Mouse (Mus musculus): ENCODE measurements around the gene Spint3. TPM values are rescaled to one million over a fixed set of nuclear protein-coding genes. Genes with fewer than 3 reads are reported as not detected.

Gene Spint3
- polyA plus RNA-seq, 1 experiment from 2014 or later: not detected

DNA sequence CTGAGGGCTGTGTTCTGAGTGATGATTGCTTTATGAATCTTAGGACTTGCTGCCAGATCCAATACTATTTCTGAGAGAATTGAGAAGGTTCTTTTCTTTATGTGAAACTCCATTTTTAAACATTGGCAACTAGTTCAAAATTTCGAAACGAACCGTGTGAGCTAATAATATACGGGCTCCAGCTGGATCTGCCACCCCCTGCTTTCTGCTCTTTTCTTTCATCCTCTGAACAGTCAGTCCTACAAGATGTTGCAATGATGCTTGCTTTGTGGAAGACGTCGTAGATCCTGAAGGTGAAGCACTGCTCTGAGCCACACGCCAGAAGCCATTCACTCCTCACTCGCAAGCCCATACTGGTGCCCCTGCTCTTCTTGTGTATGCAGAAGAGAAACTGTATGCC, 14.8 kb downstream of the Spint3 start:
- H3K9me3 ChIP-seq (ENCODE audit: control insufficient read depth): no peaks in the 10 kb centered on the region
- H3K36me3 ChIP-seq (ENCODE audit: control insufficient read depth, insufficient read depth): no peaks in the 10 kb centered on the region
- TF ChIP-seq CTCF (IDR thresholded peaks at IDR 0.05; ENCODE audit: low read depth): no peak
- H3K27me3 ChIP-seq (replicated peaks; ENCODE audit: control insufficient read depth, insufficient read depth, low read length): no peaks in the 10 kb centered on the region
- ATAC-seq: no peak
- no peak overlapping the region for H3K4me2 ChIP-seq (replicated peaks; ENCODE audit: low read depth)
- no peak overlapping the region for H3K4me3 ChIP-seq (ENCODE audit: low read depth, low read length)
- 75% methylated on average over 8 of the region's 8 CpGs for WGBS
- H3K9ac ChIP-seq (ENCODE audit: low read depth, low read length): no peak overlapping the region
- no peak overlapping the region for H3K27ac ChIP-seq (ENCODE audit: low read depth, low read length)
- no peaks in the 10 kb centered on the region for H3K4me1 ChIP-seq (replicated peaks; ENCODE audit: control insufficient read depth, insufficient read depth, low read length)

DNA sequence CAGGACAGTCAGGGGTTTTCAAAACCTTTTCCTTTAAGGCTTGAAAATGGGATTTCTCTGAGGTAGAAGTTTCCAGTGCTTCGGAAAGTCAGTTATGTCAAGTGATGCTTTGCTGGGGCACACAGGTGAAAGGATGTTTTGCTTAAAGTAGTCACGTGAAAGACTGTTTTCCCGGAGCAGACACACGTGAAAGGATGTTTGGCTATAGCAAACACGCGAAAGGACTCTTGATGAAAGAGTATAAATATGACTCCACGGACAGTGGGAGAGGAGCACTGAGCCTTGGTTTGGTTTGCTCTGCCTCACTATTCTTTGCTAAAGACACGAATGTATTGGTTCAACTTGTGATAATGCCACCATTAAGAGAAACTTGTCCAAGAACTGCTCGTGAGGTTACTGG, 21.8 kb downstream of the Spint3 start:
- H3K36me3 ChIP-seq (ENCODE audit: control insufficient read depth, insufficient read depth): no peaks in the 10 kb centered on the region
- no peaks in the 10 kb centered on the region for H3K4me1 ChIP-seq (replicated peaks; ENCODE audit: control insufficient read depth, insufficient read depth, low read length)
- no peak for ATAC-seq
- H3K9me3 ChIP-seq (ENCODE audit: control insufficient read depth): no peaks in the 10 kb centered on the region
- no peak overlapping the region for H3K4me2 ChIP-seq (replicated peaks; ENCODE audit: low read depth)
- H3K27ac ChIP-seq (ENCODE audit: low read depth, low read length): no peak overlapping the region
- no peak for TF ChIP-seq CTCF (IDR thresholded peaks at IDR 0.05; ENCODE audit: low read depth)
- H3K4me3 ChIP-seq (ENCODE audit: low read depth, low read length): no peak overlapping the region
- WGBS: 85% methylated on average over 9 of the region's 9 CpGs
- H3K27me3 ChIP-seq (replicated peaks; ENCODE audit: control insufficient read depth, insufficient read depth, low read length): no peaks in the 10 kb centered on the region
- H3K9ac ChIP-seq (ENCODE audit: low read depth, low read length): no peak overlapping the region

GRCm38 (mm10) chr2:164550895-164551269, 22.4 kb downstream of the Spint3 start:
- H3K4me3 ChIP-seq (ENCODE audit: low read depth, low read length): no peak overlapping the region
- no peaks in the 10 kb centered on the region for H3K4me1 ChIP-seq (replicated peaks; ENCODE audit: control insufficient read depth, insufficient read depth, low read length)
- H3K9me3 ChIP-seq (ENCODE audit: control insufficient read depth): no peaks in the 10 kb centered on the region
- H3K9ac ChIP-seq (ENCODE audit: low read depth, low read length): no peak overlapping the region
- H3K27me3 ChIP-seq (replicated peaks; ENCODE audit: control insufficient read depth, insufficient read depth, low read length): no peaks in the 10 kb centered on the region
- TF ChIP-seq CTCF (IDR thresholded peaks at IDR 0.05; ENCODE audit: low read depth): no peak
- WGBS: 73% methylated on average over 2 of the region's 2 CpGs
- H3K27ac ChIP-seq (ENCODE audit: low read depth, low read length): no peak overlapping the region
- no peaks in the 10 kb centered on the region for H3K36me3 ChIP-seq (ENCODE audit: control insufficient read depth, insufficient read depth)
- no peak for ATAC-seq
- H3K4me2 ChIP-seq (replicated peaks; ENCODE audit: low read depth): no peak overlapping the region

DNA sequence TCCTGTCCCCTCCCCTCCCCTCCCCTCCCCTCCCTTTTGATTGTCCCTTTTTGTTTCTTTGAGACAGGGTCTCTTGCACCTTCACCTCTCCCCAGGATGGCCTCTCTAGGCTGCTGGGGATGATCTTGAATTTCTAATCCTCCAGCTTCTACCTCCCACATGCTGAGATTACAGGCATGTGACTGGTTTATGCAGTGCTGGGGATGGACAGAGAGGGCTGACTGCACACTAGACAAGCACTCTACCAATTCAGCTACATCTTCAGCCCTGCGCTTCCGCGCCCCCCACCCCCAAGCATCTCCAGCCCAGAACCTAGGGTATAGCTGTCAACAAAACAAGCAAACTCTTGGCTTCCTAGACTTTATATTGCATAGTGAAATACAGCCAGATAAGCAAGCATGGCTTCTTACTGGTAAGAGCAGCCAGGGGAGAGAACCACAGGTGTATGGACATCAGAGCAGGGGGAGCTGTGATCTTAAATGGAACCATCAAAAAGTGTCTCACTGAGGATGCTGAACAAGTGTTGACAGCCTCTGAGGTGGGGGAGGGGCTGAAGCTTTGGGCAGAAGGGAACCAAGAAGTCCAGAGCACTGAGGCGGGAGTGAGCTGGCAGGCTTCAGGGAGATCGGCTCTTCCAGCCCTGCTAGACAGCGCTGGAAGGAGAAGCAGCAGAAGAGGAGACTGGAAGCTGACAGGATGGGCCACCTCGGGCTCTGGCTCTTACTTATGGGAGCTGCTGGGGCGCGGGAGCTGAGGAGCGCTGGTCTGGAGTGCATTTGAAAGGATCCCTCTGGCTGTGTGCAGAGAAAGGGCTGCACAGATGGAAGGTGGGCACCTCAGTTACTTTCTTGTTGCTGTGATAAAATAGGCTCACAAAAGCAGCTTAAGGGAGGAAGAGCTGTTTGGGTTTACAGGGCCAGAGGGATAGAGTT, 23.0 kb downstream of the Spint3 start:
- Histone ChIP-seq H3K4me3 (ENCODE audit: low read depth, low read length) (no peak overlapping the region), H3K27ac (ENCODE audit: low read depth, low read length) (no peak overlapping the region), H3K27me3 (replicated peaks; ENCODE audit: control insufficient read depth, insufficient read depth, low read length) (no peaks in the 10 kb centered on the region), H3K9me3 (ENCODE audit: control insufficient read depth) (no peaks in the 10 kb centered on the region), H3K36me3 (ENCODE audit: control insufficient read depth, insufficient read depth) (no peaks in the 10 kb centered on the region), H3K4me2 (replicated peaks; ENCODE audit: low read depth) (no peak overlapping the region), H3K4me1 (replicated peaks; ENCODE audit: control insufficient read depth, insufficient read depth, low read length) (no peaks in the 10 kb centered on the region), H3K9ac (ENCODE audit: low read depth, low read length) (no peak overlapping the region)
- ATAC-seq: no peak
- no peak for TF ChIP-seq CTCF (IDR thresholded peaks at IDR 0.05; ENCODE audit: low read depth)
- WGBS: 36% methylated on average over 10 of the region's 10 CpGs

DNA sequence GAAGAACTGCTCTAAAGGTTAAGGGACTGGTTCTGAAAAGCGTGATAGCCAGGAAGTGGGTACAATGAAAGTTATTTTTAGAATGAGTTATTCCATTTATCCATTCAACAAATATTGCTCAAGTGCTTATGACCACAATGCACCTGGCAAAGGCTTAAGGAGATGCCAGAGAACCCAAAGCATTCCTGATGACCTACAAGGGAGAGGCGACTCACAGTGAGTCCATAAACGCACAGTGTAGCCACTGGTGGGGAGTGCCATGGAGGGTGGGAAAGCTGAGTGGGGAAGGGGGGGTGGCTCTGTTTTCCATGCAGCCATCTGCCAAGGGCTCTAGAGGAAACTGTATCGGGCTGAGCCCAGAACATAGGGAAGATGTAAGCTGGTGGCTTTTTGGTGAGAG, 23.9 kb downstream of the Spint3 start:
- Histone ChIP-seq H3K9me3 (ENCODE audit: control insufficient read depth) (no peaks in the 10 kb centered on the region), H3K4me2 (replicated peaks; ENCODE audit: low read depth) (no peak overlapping the region), H3K27me3 (replicated peaks; ENCODE audit: control insufficient read depth, insufficient read depth, low read length) (no peaks in the 10 kb centered on the region), H3K36me3 (ENCODE audit: control insufficient read depth, insufficient read depth) (no peaks in the 10 kb centered on the region), H3K4me1 (replicated peaks; ENCODE audit: control insufficient read depth, insufficient read depth, low read length) (no peaks in the 10 kb centered on the region), H3K27ac (ENCODE audit: low read depth, low read length) (no peak overlapping the region), H3K4me3 (ENCODE audit: low read depth, low read length) (no peak overlapping the region), H3K9ac (ENCODE audit: low read depth, low read length) (no peak overlapping the region)
- no peak for TF ChIP-seq CTCF (IDR thresholded peaks at IDR 0.05; ENCODE audit: low read depth)
- WGBS: 23% methylated on average over 4 of the region's 4 CpGs
- no peak for ATAC-seq

DNA sequence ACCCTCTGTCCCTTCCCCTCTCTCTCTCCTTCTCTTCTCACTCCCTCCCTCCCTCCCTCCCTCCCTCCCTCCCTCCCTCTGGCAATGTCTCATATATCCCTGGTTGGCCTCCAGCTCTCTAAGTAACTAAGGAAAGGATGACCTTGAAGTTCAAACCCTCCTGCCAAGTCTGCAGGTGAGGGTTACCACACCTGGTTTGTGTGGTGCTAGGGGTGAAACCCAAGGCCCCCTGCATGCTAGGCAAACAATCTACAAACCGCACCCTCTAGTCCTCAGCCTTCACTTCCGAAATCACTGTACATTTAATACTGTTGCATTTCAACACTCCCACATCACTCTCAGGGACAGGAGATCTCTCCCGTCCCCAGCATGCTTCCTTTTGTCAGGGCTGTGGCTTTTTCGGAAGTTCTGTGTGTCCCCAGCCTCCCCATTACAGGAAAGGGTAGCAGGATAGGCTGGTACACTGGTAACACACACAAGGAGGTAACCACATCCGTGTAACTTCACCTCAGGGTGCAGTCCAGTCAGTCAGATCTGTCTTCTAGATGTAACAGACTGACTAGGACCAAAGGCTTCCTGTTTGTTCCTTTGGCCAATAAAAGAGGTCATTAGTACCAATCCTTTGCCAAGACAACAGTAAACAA, 28.7 kb downstream of the Spint3 start:
- no peak for TF ChIP-seq CTCF (IDR thresholded peaks at IDR 0.05; ENCODE audit: low read depth)
- no peaks in the 10 kb centered on the region for H3K4me1 ChIP-seq (replicated peaks; ENCODE audit: control insufficient read depth, insufficient read depth, low read length)
- WGBS: 25% methylated on average over 5 of the region's 5 CpGs
- H3K27me3 ChIP-seq (replicated peaks; ENCODE audit: control insufficient read depth, insufficient read depth, low read length): no peaks in the 10 kb centered on the region
- H3K27ac ChIP-seq (ENCODE audit: low read depth, low read length): no peak overlapping the region
- no peak overlapping the region for H3K4me2 ChIP-seq (replicated peaks; ENCODE audit: low read depth)
- no peaks in the 10 kb centered on the region for H3K36me3 ChIP-seq (ENCODE audit: control insufficient read depth, insufficient read depth)
- H3K9me3 ChIP-seq (ENCODE audit: control insufficient read depth): no peaks in the 10 kb centered on the region
- H3K4me3 ChIP-seq (ENCODE audit: low read depth, low read length): no peak overlapping the region
- ATAC-seq: peak; percentile 54
- no peak overlapping the region for H3K9ac ChIP-seq (ENCODE audit: low read depth, low read length)
